Mouse (Mus musculus): ENCODE data around the gene BC052040.
A peak's percentile ranks its signal among the peaks of the same experiment; 100 is the strongest.

BC052040 gene

DNA sequence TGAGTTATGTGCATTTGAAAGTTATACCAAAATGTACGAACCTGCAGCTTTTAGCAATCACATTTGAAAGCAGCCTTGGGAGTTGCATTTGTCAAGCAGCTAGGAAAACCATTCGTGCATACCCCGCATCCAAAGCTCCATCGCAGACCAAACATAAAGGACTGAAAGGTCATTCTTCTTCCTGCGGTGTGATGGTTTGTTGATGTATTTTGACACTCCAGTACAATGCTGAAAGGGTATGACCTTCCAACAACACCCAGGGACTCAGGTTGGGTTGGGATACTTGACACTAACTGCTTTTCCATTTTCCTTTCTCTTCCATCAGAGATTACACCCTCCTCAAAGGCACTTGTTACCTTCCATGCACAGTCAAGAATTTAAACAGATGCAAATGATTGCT lies 121.1 kb downstream of the BC052040 start:
- no peak for DNase-seq (ENCODE audit: low spot score in 2 of 2)

GRCm38 (mm10) chr2:115717535-115717934 lies 136.0 kb downstream of the BC052040 start:
- DNase-seq (ENCODE audit: low spot score in 2 of 2) = no peak

- DNase-seq (ENCODE audit: low spot score in 2 of 2) = no peak
These were observed 136.5 kb downstream of the BC052040 start for GRCm38 (mm10) chr2:115717980-115718379.

- DNase-seq (ENCODE audit: low spot score in 2 of 2) = no peak
These were observed 141.9 kb downstream of the BC052040 start for GRCm38 (mm10) chr2:115723452-115723851.

DNA sequence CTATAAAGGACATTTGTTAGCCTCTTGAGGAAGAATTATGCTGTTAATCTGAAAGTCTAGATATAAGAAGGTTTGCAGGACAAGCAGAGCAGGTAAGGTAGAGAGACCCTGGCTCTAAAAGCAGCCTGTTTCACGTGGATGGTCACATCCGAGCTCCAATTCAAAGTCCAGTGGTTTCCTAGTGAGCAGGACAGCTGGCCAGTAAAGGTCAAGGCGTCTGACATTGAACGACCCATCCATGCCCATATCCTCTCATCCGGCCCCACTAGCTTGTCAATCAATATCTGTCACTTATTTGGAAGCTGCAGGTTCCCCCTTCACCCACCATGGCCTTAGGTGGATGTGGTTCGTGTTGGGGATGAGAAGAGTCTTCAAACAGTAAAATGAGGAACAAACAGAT lies 142.7 kb downstream of the BC052040 start:
- no peak for DNase-seq (ENCODE audit: low spot score in 2 of 2)

- no peak for DNase-seq (ENCODE audit: low spot score in 2 of 2)
These were observed 143.2 kb downstream of the BC052040 start for GRCm38 (mm10) chr2:115724726-115725125.

DNA sequence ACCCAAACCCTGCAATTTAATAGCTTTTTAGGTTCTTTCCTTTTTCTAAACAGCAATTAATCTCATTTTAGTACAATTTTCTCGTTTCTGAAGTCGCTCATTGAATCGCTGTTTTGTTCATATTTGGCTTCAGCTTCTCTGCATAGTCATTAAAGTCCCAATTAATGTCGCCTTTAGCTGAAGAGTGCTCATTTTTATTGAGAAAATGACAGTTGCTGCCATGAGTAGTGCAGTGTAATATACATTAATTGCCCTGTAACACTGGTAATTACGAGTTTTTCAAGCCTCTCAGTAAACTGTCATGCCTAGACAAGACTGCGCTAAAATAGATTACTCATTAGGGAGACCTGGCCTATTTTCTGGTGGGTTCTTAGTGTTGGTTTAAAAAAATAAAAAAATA lies 144.0 kb downstream of the BC052040 start:
- no peak for DNase-seq (ENCODE audit: low spot score in 2 of 2)

DNA sequence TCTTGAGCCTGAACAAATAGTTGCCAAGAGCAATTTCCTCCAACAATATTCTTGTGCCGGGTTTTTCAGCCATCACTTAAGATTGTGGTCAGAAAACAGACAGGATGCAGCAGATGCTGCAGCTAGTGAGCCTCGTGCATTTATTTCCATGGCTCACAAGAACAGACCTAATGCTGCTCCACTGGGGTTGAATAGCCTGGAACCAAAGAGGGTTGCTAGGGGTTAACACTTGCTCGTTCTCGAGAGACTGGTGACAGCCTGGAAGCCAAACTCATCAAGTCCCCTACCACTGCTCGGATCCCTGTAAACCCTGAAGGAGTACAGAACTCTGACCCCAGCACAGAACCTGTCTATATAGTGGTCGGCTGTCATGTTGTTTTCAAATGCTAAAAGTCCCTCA lies 144.4 kb downstream of the BC052040 start:
- DNase-seq (ENCODE audit: low spot score in 2 of 2) = no peak

DNA sequence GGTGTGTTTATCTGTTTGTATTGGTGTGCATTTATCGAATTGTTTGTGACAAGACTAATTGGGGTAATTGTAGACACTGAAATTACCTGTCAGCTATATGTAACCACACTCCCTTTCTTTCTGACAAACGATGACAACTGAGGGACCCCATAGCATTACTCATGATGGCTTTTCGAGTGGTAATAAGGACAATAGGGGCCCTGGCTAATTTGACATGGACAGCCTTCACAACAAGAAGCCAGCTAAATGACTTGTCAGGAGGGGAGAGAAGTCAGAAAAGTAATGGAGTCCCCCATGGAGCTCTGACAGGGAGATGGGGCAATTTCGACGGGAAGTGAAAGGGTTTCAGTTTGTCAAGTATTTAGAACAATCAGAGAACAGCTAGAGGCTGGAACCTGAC lies 145.3 kb downstream of the BC052040 start:
- no peak for DNase-seq (ENCODE audit: low spot score in 2 of 2)

DNA sequence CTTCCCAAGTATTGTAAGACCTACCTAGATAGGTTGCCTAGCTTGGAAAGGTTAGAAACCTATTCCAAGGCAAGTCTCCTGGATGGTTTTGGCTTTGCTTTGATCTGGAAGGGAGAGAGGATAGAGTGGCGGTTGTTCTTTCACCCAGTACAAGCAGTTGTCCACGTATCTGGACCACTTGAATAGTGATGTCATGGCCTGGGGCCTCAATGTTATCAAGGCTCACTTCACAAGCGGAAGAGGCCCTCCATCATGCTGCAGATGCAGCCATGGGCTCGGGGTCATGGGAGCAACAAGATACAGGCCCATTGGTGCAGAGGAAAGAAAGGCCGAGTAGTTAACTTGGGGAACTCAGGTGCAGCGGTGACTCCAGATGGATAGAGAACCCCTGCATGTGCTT lies 147.1 kb downstream of the BC052040 start:
- DNase-seq (ENCODE audit: low spot score in 2 of 2) = no peak

- no peak for DNase-seq (ENCODE audit: low spot score in 2 of 2)
These were observed 149.0 kb downstream of the BC052040 start for GRCm38 (mm10) chr2:115730502-115730901.

DNA sequence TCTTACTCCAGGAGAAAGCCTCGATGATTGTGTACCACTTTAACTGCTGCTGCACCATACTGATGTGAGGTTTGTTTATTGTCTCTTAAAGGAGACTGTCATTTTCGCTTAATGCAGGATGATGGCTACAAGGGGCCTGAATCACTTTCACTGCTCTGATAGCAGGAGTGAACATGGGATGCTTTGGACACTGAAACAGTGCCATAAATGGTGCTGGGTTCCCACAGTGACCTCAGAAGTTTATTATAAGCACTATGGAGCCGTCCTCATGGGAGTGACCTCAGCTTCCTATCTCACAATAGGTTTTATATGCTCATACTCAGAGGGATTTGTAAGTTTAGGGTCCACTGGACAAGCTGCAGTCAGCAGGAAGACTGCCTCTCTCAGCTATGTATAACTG lies 149.7 kb downstream of the BC052040 start:
- DNase-seq (ENCODE audit: low spot score in 2 of 2) = no peak

GRCm38 (mm10) chr2:115732572-115732971 lies 151.1 kb downstream of the BC052040 start:
- no peak for DNase-seq (ENCODE audit: low spot score in 2 of 2)

DNA sequence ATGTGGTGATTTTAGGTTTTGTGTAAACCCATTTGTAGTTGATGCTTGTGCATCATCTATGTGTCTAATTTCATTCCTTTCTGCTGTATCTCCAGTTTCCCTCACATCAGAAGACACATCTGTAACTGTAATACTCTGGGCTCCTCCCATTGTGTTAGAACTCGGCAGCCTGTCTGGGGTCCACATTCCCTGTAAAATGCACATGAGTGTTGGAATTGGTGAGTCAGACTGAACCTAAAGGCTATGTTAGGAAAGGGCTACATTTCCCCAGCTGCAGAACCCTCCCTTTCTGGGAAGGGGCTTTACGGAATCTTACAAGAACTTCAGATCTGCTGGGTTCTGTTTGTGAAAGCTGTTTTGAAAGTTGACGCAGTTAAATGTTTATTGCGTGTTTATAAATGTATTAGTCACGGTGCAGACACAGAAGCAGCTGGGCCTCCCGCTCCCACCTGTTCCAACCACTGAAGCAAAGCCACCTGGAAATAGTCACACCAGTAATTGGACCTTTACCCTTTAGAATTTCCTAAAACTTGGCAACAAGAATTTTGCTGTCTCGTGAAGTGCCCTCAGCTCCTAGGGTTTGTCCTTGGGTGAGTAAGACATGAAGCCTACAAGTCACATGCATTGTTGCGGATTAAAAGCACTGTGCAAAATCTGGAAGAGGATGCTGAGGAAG lies 151.6 kb downstream of the BC052040 start:
- no peak for DNase-seq (ENCODE audit: low spot score in 2 of 2)

DNA sequence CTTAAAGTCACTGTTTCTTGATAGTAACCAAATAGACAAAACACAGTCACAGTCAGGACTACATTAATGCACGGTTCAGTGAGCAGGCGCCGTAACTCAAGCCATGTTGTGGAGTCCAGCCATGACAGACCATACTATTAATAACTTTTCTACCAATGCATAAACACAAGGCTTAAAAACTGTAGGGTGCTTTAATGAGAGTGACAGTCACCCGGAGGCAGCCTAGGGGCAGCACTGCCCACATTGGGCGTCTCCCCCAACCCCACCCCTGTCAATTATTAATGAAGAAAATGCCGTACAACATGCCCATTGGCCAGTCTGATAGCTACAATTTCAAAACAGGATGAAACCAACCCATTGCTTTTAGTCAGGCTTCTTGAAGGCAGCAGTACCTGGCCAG lies 153.3 kb downstream of the BC052040 start:
- DNase-seq (ENCODE audit: low spot score in 2 of 2) = no peak

- DNase-seq (ENCODE audit: low spot score in 2 of 2) = no peak
These were observed 154.9 kb downstream of the BC052040 start for GRCm38 (mm10) chr2:115736416-115736815.

DNA sequence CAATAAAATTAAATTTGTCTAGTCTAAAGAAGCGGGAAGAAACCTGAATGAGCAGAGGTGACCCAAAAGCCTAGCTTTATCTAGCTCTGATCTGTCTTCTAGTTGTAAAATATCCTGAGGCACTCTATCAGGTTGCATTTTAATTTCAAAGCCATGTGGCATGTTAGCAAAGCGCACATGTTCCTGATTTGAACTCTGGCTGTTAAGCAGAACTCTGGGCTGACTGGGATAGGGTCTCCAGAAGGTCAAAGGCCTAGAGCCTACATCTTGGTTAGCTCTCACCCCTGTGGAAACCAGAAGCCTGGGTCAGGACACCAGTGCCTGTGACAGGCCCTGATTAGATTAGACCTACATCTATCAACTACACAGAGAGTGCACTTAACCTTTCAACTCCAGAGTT lies 156.4 kb downstream of the BC052040 start:
- DNase-seq (ENCODE audit: low spot score in 2 of 2) = no peak

DNA sequence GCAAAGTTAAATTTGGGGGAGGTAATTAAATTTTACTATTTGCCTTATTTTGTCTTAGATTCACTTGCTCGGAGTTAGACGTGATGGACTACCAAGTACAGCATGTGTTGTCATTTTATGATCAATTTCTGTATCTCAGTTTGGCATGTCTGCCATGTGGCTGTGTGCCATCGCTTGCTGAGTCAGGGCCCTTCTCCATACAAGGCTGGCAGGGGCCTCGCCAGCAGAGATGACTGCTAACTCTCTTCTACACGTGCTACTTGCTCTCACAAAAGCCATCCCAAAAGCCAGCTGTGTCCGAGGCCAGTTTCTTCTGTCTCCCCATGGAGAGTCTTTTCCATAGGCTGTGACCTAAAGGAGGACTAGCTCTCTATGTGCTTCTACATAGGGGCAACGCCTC lies 160.5 kb downstream of the BC052040 start:
- peak in 1 of 2 experiments; percentile 9 for DNase-seq (ENCODE audit: low spot score in 2 of 2)

DNA sequence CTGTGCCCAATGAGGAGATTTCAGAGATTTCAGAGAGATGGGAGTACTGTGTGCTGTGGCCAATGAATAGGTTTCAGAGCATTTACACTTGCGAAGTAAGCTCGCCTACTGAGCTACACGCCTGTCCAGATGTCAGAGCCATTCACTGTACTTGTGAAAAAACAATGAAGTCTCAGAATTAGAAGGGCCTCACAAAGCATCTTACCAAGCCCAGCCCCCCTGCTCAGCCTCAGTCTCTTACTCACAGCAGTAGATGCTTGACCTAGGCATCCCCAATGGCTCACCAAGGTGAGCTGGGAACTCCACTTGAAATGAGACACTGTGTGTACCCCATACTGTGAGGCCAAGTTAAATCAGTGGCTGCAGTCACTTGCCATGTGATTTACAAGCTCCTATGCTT lies 166.1 kb downstream of the BC052040 start:
- no peak for DNase-seq (ENCODE audit: low spot score in 2 of 2)

DNA sequence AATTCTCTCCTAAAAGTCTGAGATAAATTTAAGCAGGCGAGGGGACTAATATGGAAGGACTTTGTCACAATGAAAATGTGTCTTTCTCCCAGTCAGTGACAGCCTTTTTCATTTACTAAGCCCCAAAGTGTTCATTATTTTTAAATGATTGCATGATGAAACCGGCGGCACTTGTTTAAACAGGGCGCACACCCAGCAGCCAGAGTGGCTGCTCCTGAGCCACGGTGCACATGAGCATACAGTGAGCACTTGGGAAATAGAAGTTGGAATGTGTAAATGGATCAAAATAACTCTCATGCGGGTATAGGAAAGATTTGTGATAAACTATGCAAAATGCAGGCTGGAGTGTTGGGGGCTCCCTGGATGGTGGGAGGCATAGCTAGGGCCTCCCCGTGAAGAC lies 169.7 kb downstream of the BC052040 start:
- DNase-seq (ENCODE audit: low spot score in 2 of 2) = no peak

DNA sequence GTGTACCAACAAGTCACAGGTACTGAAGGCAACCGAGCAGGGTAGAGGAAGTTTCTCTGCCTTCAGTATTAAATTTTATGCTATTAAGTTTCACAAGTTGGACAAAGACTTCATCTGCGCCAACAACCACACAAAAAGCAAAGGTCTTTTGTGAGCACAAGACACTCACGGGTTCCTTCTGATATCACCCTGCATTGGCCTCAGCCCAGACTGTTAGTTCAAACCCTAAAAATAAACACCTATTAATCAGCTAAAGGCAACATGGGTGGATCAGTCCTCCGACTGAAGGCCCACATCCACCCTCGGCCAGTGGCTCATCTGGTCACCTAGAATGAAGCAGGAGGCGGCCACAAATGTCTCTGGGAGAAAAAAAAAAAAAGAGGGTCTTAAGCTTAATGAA lies 176.2 kb downstream of the BC052040 start:
- DNase-seq (ENCODE audit: low spot score in 2 of 2) = no peak

GRCm38 (mm10) chr2:115758542-115758941 lies 177.0 kb downstream of the BC052040 start:
- no peak for DNase-seq (ENCODE audit: low spot score in 2 of 2)

DNA sequence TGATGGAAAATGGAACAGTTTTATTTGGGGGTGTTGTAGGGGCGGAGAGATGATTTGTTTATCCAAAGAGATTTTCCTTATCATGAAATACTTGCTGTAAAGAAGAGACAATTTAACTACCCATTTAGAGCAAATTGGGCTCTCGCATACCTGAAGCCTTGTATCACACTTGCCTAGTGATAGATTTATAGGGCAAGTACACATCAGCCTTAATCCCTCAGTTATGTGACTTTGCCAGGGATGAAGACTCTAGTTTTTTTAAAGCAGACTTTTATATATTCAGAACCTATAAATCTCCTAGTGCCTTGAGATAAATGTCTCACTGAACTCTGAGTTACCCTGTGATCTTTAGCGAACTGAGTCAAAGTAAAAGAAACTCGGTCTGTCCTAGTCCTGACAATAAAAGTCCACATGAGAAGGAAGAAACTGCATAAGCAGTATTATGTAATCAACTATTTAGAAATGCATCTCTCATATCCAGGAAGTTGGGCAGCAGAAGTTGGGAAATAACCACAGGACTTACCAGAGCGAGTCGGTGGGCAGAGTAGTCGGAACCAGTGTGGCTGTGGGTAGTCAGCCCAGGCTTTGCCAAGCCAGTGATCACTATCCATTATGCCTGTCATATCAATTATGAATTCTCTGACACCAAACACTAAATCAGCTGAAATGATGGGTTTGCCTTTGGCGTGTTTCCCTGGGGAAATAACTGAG lies 183.2 kb downstream of the BC052040 start:
- DNase-seq (ENCODE audit: low spot score in 2 of 2) = no peak
